Mouse (Mus musculus): ENCODE data around the gene Chst8.

Gene Chst8

GRCm38 (mm10) chr7:34702718-34703351 lies 109.7 kb downstream of the Chst8 start:
- no peak for DNase-seq

DNA sequence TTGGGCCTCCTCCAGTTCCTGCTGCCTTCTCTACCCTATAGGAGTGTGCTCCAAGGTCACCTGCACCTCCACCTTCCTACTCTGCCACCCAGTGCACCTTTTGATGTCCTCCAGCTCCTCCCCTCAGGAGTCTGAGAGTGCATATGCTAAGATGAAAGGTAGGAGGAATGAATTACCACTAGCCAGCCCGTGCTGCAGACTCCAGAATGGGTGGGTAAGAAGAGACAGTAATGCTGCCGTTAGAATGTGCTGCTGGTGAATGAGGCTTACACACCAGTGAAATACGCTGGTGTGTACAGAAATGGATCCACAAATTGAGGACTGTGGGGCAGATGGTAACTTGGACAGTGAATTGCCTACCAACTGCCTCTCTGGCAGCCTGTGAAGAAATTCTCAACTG lies 112.6 kb downstream of the Chst8 start:
- no peak for DNase-seq

GRCm38 (mm10) chr7:34698221-34698620 lies 114.3 kb downstream of the Chst8 start:
- DNase-seq: no peak

DNA sequence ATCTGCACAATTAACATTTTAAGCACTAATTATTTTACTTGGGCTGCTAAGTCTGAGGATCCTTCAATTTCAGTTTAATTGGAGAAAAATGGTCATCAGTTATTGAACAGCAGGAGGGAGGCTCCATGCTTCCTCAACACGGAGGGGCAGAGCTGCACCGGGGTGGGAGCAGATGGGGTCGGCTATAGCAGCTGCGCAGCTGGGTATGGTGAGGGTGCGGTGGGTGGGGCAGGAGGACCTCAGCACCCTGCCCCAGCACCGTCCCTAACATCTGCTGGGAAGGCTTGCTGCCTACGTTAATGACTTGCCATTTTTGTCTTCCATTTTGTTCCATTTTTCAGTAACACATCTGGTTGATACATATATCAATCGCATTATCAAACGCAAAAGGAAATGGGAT lies 116.4 kb downstream of the Chst8 start:
- no peak for DNase-seq

GRCm38 (mm10) chr7:34694898-34695297 lies 117.6 kb downstream of the Chst8 start:
- no peak for DNase-seq

- DNase-seq: no peak
These were observed 118.6 kb downstream of the Chst8 start for GRCm38 (mm10) chr7:34693916-34694315.

DNA sequence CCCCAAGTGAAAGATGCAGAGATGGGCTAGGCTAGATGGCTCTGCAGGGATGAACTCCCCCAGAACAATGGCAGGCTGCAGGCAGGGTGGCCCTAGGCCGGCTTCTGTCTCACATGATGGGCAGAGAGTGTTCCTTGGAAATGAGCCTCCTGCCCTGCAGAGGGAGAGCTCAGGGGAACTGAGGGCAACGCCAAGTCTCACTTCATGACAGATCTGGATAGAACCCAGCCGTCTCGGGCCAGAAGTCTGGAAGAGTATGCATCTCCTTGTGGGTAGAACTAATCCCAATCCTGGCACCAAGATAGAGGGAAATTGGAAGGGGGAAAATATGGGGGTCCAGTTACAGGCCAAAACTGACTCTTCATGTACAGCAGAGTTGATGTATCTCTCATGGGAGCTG lies 119.4 kb downstream of the Chst8 start:
- no peak for DNase-seq

DNA sequence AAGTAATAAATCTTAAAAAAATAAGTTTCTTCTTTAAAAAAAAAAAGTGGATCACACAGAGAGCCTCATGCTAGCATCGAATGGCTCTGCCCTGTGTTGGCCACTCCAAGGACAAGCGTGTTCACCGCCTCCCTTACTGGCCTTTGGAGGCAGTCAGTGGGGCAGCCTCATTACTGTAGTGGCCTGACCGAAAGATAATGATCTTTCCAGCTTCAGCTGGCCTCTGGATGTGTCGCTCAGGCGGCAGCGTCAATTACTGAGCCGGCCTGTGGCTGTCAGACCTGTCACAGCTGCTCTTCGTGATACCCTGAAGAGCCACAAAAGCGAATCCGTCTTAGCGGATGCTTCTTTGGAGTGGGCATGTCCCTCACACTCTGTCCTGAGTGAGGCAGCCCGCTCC lies 122.4 kb downstream of the Chst8 start:
- no peak for DNase-seq

DNA sequence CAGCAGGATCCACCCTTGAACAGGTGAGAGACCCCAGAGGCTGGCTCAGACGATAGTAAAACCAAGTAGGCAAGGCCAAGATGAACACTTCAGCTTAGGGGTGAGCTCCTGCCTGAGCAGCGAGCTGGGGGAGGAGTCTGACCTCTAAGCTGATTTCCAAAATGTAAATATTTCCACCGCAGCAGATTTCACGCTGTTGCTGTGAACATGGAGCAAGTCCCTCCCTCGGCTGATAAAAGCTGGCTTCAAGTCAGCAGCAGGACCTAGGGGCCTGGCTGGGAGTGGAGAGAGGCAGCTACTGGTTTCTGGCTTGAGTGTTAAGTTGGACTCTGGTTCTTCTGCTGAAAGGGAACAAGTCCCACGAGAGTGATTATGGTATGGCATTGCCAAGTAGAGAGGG lies 123.5 kb downstream of the Chst8 start:
- DNase-seq: no peak

- no peak for DNase-seq
These were observed 126.7 kb downstream of the Chst8 start for GRCm38 (mm10) chr7:34685801-34686200.

DNA sequence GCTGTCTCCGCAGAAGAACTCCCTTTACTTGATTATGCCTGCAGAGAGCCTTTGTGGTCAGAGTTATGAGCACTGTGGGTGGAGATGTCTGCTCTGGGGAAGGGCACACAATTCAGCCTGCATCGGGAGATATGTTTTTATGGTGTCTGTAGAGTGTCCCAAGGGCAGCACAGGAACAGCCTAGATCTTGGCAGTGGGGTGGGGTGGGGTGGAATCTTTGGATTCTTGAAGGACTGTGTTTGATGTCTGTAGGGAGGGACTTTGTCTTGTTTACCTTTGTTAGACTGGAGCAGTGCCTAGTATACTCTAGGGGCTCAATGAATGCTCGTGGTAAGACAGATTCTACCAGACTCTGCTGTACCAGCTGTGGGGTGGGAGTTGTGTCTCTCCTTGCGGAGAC lies 127.3 kb downstream of the Chst8 start:
- DNase-seq: no peak

DNA sequence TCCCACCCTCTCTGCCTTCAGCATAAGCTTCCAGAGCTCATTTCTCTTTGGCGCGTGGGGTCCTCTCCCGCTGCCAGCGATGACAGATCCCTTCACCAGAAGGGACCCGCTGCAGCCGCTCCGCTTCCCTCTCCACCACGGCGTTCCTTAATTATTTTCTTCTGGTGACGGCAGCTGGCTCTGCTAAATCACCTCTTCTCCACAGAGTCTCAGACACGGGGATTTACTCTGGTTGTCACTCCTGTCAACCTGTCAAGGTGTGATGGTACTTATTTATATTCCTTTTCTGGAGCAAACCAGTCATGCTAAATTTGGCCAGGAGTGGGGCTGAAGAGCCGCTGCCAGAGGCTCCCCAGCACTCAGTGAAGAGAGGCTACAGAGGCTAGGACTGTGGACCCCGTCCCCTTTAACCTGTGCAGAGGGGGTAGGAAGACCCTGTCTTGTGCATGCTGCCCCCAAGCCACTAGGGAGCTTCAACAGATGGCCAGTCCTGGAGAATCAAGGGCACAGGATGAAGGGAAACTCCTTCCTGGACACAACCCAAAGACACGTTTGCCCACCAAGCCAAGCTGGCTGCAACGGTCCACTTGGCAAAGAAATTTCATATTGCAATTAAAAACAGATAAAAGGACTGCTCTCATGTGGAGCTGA lies 131.6 kb downstream of the Chst8 start:
- no peak for DNase-seq

DNA sequence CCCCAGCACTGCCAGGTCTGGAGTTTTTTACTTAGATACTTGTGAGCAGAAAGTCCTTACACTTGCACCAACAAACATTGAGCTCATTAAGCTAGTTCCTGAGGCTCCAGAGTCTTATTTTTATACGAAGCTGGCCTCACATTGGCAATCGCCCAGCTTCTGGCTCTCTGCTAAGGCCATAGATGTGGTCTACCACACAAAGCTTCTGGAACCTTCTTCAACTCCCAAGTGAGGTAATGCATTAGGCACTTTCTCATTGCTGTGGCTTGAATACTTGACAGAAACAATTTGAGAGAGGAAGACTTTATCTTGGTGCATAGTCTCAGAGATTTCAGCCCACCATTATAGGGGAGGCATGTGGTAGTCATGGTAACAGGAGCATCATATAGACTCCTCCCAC lies 132.6 kb downstream of the Chst8 start:
- no peak for DNase-seq

GRCm38 (mm10) chr7:34675831-34676514 lies 136.5 kb downstream of the Chst8 start:
- DNase-seq: peak; percentile 49

GRCm38 (mm10) chr7:34675120-34675790 lies 137.3 kb downstream of the Chst8 start:
- no peak for DNase-seq

- no peak for DNase-seq
These were observed 139.6 kb downstream of the Chst8 start for GRCm38 (mm10) chr7:34672916-34673315.

GRCm38 (mm10) chr7:34671911-34672310 lies 140.6 kb downstream of the Chst8 start:
- peak; percentile 83 for DNase-seq

DNA sequence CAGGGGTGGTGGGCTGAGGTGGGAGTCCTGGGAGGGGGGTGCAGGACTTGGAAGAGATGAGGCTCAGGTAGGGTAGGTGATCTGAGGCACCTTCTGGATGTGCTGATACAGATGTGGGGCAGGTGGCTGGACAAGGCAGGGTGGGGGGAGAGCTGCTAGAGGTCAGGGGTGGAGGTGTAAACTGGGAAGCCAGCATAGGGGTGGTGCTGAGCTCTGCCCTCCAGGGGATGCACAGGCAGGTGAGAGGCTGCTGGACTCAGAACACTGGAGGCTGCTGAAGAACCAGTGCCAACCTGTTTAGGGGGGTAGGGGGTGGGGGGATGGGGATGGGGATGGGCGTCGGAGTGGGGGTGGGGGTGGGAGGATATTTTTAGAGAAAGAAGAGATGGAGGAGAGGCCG lies 141.7 kb downstream of the Chst8 start:
- DNase-seq: no peak

DNA sequence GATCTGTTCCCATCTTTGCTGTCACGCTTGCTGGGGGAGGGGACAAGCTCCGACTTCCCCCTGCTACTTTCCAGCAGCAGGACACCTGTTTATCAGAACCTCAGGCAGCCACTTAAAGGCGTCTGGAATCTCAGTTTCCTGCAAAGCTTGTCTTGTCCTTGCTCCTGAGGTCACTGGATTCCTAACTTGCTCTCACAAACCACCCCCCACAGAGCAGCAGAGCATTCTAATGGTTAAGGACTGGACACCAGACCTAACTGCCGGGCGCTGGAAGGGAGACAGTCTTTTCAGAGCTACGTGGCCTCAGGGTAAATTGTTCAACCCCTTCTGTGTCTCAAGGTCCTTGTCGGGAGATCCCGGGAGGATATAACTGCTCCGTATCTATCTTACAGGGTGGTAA lies 143.2 kb downstream of the Chst8 start:
- DNase-seq: no peak

- no peak for DNase-seq
These were observed 144.6 kb downstream of the Chst8 start for GRCm38 (mm10) chr7:34667874-34668273.

GRCm38 (mm10) chr7:34663145-34663544 lies 149.4 kb downstream of the Chst8 start:
- no peak for DNase-seq

DNA sequence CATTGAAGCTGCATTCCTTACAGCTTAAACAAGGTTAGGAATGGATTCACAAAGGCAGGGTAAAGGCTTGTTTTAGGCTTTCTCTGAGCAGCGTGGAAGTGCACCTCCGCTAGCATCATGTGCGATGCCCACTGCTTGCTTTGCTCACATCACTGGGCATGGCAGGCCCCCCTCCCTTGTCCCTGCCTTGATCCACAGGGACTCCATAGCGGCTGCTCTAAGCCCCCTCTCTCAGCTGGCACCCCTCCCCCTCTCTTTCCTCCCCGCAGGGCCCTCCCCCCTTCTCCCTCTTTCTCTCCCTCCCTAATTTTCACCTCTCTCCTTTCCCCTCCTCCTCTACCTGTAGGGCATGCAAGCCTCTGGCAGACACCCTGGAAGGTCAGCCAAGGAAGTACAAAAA lies 150.3 kb downstream of the Chst8 start:
- DNase-seq: no peak

DNA sequence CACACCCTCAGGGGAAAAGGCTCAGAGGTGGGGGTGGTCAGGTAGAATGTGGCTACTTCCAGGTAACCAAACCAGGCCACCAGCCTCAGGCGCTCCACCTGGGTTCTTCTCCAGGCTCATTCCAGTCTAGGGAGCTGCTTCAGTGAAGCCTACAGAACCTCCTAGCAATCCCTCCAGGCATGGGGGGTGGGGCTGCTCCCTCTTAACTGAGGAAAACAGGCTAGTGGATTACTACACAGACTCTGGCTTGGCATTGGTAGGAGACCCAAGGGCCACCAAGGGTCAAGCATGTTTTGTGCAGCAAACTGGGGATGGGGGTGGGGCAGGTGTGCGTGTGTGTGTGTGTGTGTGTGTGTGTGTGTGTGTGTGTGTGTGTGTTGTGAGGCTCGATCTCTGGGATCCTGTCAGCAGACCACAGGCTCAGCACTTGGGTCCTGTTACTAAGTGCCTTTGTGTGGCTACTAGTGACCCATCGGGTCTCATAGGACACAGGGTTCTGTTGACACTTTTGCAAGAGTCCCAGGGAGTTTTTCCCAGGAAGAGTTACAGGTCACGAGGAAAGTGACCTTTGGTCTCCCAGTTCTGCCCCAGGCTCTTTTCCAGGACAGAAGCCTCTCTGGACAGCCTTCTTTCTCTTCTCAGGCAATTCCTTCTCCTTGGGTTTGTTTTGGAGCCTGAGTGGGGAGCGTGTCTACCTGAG lies 153.0 kb downstream of the Chst8 start:
- DNase-seq: no peak
